Mouse (Mus musculus): ENCODE measurements around the gene Gstp2. TPM values are rescaled to one million over a fixed set of nuclear protein-coding genes. Genes with fewer than 3 reads are reported as not detected.
A peak's percentile ranks its signal among the peaks of the same experiment; 100 is the strongest.
"Not testable (repeated sequence)": the region's sequence is repeated elsewhere in the genome, so short reads cannot be mapped to it uniquely, and the experiment has no call there.

The Gstp2 gene
- polyA plus RNA-seq, 1 experiment from 2014 or later: 13.2 TPM

DNA sequence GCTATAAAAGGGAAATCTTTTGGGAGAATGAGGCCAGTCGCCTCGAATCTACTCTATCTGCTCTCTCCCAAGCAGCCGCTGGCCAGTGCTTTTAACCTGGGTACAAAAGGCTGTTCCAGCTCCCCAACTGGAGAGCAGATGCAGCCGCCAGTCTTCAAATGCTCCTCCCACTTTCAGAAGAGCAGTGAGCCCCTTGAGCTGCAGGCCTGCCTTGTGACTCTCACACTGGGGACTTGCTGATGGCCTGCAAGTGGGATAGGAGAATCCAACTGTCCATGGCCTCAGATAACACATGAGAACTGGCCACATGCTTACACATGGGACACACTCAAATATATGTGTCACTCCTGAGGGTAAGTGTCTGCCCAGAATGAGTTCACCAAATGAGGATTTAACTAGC is 10.9 kb upstream of the Gstp2 start:
- H3K9me3 ChIP-seq: no peaks in the 10 kb centered on the region
- ATAC-seq (ENCODE audit: insufficient read depth, low FRiP score, low read depth): no peak
- H3K4me2 ChIP-seq: no peak overlapping the region
- no peaks in the 10 kb centered on the region for H3K27me3 ChIP-seq (replicated peaks)
- no peaks in the 10 kb centered on the region for H3K36me3 ChIP-seq
- H3K4me3 ChIP-seq (replicated peaks): no peak overlapping the region
- WGBS: 58% methylated on average over 4 of the region's 4 CpGs
- no peaks in the 10 kb centered on the region for H3K4me1 ChIP-seq
- H3K27ac ChIP-seq: no peak overlapping the region
- no peak overlapping the region for H3K9ac ChIP-seq

DNA sequence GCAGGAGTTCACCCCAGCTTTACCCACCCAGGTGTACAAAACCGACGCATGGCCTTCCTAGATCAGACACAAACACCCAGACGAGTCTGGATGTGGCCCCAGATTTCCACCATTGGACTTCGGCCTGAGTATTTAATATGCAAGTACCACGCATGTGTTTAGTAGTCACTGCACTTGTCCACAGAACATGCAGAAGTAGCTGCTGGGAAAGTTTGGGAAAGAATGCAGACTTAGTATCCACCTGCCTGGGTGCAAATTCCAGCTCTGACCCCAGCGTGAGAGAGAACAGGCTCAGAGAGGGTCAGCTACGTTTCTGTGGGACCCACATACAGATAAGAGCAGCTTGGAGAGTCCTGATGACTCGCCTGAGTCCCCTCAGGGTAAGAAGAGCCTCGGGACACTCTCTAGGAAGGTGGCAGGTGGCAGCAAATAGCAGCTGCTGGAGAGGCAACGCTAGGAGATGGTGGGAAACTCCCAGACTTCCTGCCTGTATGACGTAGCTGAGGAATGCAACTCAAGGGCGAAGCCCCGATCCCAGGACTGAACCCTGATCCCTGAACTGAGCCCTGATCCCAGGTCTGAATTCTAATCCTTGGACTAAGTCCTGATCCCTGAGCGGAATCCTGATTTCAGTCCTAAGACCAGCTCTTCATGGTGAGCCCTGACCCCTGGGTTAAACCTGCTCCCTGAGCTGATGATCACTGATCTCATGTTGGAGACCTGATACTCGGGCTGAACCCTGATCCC is 10.3 kb upstream of the Gstp2 start:
- H3K36me3 ChIP-seq: no peaks in the 10 kb centered on the region
- H3K4me3 ChIP-seq (replicated peaks): no peak overlapping the region
- WGBS: 48% methylated on average over 15 of the region's 15 CpGs
- no peak overlapping the region for H3K27ac ChIP-seq
- H3K27me3 ChIP-seq (replicated peaks): no peaks in the 10 kb centered on the region
- no peaks in the 10 kb centered on the region for H3K9me3 ChIP-seq
- H3K9ac ChIP-seq: no peak overlapping the region
- no peak overlapping the region for H3K4me2 ChIP-seq
- no peaks in the 10 kb centered on the region for H3K4me1 ChIP-seq
- ATAC-seq (ENCODE audit: insufficient read depth, low FRiP score, low read depth): no peak

DNA sequence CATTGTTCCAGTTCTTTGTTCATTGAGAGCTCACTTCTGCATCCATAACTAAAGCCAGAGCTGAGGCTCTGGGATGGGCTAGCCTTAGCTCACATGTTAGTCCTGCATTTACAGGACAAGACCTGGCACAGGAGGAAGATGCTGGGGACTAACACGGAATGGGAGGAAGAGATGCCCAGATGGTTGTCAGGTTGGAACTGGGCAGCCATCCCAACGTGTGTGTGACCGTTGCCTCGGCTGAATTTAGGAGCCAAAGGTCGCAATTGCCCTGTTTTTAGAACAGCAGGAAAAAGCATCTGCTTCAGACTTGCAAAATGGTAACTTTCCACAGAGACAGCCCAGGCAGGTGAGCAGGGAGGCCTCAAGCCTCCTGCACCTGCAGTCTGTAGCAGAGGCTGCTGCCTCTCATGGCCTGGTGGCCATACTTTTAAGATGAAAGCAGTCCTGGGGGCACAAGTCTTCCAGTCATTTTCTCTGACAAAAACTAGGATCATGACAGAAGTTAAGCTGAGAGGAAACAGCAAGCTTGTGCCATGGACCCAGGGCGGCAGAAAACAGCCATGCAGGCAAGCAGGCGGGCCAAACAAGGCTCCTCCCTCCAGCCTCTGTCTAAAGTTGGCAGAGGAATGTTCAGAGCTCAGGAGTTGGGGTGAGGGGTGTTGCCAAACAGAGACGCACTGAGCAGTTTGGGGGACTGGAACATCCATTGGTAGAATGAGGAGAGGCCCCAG is 9.6 kb upstream of the Gstp2 start:
- 61% methylated on average over 8 of the region's 8 CpGs for whole genome bisulfite sequencing
- H3K27ac ChIP-seq: no peak overlapping the region
- H3K4me1 ChIP-seq: no peaks in the 10 kb centered on the region
- no peaks in the 10 kb centered on the region for H3K36me3 ChIP-seq
- no peaks in the 10 kb centered on the region for H3K9me3 ChIP-seq
- no peak for ATAC-seq (ENCODE audit: insufficient read depth, low FRiP score, low read depth)
- no peak overlapping the region for H3K4me3 ChIP-seq (replicated peaks)
- no peak overlapping the region for H3K9ac ChIP-seq
- H3K4me2 ChIP-seq: no peak overlapping the region
- H3K27me3 ChIP-seq (replicated peaks): no peaks in the 10 kb centered on the region

DNA sequence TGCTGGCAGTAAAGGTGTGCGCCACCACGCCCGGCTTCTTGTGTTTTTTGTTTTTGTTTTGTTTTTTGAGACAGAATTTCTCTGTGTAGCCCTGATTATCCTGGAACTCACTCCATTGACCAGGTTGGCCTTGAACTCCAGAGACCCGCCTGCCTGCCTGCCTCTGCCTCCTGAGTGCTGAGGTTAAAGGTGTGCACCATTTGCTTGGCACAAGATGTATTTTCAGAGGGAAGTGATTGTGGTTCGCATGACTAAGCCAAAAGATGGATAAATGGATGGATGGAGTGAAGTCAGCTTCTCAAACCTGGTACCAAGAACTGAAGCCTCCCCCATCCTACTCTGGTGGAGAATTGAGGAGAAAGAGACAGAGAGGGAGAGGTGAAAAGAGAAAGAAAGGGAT is 8.8 kb upstream of the Gstp2 start:
- ATAC-seq (ENCODE audit: insufficient read depth, low FRiP score, low read depth): no peak
- WGBS: 83% methylated on average over 5 of the region's 5 CpGs
- Histone ChIP-seq H3K4me2 (no peak overlapping the region), H3K9me3 (no peaks in the 10 kb centered on the region), H3K36me3 (no peaks in the 10 kb centered on the region), H3K27ac (no peak overlapping the region), H3K4me3 (replicated peaks) (no peak overlapping the region), H3K4me1 (no peaks in the 10 kb centered on the region), H3K9ac (no peak overlapping the region), H3K27me3 (replicated peaks) (no peaks in the 10 kb centered on the region)

DNA sequence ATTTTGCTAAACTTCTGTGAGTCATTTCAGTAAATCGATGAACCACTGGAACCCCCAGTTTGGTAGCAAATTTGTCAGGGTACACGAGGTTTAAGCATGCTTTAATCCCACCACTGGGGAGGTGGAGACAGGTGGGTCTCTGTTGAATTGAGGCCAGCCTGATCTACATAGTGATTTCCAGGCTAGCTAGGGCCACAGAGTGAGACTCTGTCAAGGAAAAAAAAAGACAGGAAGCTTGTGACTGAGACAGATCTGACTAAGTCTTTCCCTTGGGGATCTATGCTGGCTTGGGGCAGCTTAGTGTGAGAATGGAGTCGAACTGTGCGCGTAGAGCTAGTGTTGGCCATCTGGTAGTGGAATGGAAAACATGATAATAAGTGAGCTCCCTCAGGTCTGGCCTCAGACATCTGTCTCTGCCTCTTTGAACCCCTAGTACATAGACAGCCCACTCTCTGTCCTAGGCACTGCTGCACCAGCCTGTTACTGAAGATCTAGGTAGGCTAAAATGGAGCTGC is 6.8 kb upstream of the Gstp2 start:
- no peaks in the 10 kb centered on the region for H3K27me3 ChIP-seq (replicated peaks)
- H3K4me1 ChIP-seq: no peaks in the 10 kb centered on the region
- WGBS: 69% methylated on average over 5 of the region's 5 CpGs
- no peaks in the 10 kb centered on the region for H3K9me3 ChIP-seq
- H3K27ac ChIP-seq: no peak overlapping the region
- no peak for ATAC-seq (ENCODE audit: insufficient read depth, low FRiP score, low read depth)
- H3K4me2 ChIP-seq: no peak overlapping the region
- H3K9ac ChIP-seq: no peak overlapping the region
- H3K36me3 ChIP-seq: no peaks in the 10 kb centered on the region
- H3K4me3 ChIP-seq (replicated peaks): no peak overlapping the region

DNA sequence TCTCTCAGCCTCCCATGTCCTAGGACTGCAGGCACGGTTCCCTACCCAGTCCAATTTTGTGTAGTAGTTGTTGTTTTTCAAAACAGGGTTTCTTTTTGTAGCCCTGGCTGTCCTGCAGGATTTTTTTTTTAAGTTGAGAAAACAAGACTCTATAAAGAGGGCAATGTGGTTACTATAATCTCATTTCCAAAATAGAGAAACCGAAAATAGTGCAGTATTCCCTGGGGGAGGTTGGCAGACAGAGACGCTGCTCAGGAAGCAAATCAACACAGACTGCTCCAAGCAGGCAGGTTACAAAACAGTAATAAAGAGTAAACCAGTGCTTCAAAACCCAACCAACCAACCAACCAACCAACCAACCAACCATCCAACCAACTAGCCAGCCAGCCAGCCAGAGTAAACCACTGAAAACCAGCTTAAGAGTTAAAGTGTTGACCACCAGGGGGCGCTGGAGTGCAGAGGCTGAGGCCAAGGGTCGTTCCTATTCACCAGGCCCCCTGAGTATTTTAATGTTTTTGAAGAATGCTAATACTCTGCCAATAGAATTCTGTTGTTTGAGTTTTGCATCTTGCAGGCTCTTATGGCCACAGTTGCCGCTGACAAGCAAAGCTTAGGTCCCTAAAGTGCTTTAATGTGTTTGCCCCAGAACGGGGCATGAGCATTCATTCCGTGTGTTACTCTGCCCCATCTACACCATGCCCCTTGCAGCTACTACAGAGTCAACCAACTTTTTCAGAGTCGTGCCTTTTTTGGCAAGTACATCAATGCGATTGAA is 6.1 kb upstream of the Gstp2 start:
- WGBS: 54% methylated on average over 10 of the region's 10 CpGs

DNA sequence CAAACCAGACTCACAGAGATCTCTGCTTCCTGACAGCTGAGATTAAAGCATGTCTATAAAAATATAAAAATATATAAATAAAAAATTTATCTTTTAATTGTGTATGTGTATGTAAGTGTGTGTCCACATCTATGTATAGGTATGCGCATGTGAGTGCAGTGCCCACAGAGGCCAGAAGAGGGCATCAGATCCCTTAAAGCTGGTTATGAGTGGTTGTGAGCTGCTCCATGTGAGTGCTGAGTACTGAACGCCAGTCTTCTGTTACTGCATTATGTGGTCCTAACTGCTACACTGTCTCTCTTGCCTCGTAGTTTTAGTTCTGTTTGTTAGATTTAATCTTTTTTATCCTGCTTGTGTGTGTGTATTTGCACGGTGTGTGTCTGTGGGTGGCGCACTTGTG is 5.2 kb upstream of the Gstp2 start:
- H3K27me3 ChIP-seq (replicated peaks): no peaks in the 10 kb centered on the region
- no peak for ATAC-seq (ENCODE audit: insufficient read depth, low FRiP score, low read depth)
- H3K9ac ChIP-seq: no peak overlapping the region
- 93% methylated on average over 5 of the region's 5 CpGs for WGBS
- no peaks in the 10 kb centered on the region for H3K9me3 ChIP-seq
- H3K4me2 ChIP-seq: no peak overlapping the region
- no peak overlapping the region for H3K27ac ChIP-seq
- H3K36me3 ChIP-seq: no peaks in the 10 kb centered on the region
- no peak overlapping the region for H3K4me3 ChIP-seq (replicated peaks)
- peaks cover 8% of the 10 kb centered on the region; the same call in 1 of the 2 replicates for H3K4me1 ChIP-seq

More for the DNA sequence above, 6.1 kb upstream of the Gstp2 start:
- 0 out of 2 replicates have a peak, but pooled peaks cover 4% of the 10 kb centered on the region for H3K4me1 ChIP-seq
- H3K9me3 ChIP-seq: no peaks in the 10 kb centered on the region
- H3K27ac ChIP-seq: no peak overlapping the region
- no peak overlapping the region for H3K4me2 ChIP-seq
- H3K27me3 ChIP-seq (replicated peaks): no peaks in the 10 kb centered on the region
- no peak overlapping the region for H3K9ac ChIP-seq
- H3K36me3 ChIP-seq: no peaks in the 10 kb centered on the region
- ATAC-seq (ENCODE audit: insufficient read depth, low FRiP score, low read depth): no peak
- H3K4me3 ChIP-seq (replicated peaks): no peak overlapping the region

DNA sequence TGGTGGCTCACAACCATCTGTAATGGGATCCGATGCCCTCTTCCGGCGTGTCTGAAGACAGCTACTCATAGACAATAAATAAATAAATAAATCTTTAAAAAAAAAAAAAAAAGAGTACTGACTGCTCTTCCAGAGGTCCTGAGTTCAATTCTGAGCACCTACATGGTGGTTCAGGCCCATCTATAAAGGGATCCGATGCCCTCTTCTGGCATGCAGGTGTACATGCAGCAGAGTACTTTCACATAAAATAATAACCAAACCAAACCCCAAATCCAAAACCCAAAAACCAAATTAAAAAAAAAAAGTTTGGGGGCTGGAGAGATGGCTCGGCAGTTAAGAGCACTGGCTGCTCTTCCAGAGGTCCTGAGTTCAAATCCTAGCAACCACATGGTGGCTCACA is 3.2 kb upstream of the Gstp2 start:
- not testable (repeated sequence) for H3K9ac ChIP-seq; ATAC-seq (ENCODE audit: insufficient read depth, low FRiP score, low read depth)
- WGBS: 82% methylated on average over 5 of the region's 5 CpGs

DNA sequence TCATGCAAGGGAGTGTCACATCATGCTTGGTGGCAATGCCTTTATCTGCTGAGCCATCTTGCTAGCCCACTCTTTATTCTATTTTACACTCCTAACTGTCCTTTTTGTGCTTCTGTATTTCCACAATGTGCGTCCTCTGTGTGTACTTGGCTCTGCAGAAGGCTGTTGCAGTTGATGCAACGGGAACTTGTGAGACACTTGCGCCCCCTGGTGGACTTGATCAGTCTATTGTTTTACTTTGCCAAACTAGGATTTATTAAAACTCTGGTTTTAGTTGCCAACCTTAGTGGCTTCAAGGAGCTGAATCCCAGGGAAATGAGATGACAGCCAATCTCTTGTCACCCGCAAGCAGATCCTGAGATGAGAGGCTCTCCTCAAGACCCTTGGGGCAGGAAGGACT is 2.0 kb upstream of the Gstp2 start:
- Histone ChIP-seq H3K4me1 (peaks cover 13% of the 10 kb centered on the region), H3K4me3 (replicated peaks) (no peak overlapping the region), H3K27me3 (replicated peaks) (no peaks in the 10 kb centered on the region), H3K9me3 (no peaks in the 10 kb centered on the region), H3K9ac (no peak overlapping the region), H3K27ac (peak overlapping the region; percentile 93; the same call in 1 of the 2 replicates), H3K36me3 (no peaks in the 10 kb centered on the region), H3K4me2 (no peak overlapping the region)
- ATAC-seq (ENCODE audit: insufficient read depth, low FRiP score, low read depth): no peak
- WGBS: 20% methylated on average over 4 of the region's 4 CpGs

More for the DNA sequence above, 3.2 kb upstream of the Gstp2 start:
- H3K27ac ChIP-seq; H3K4me3 ChIP-seq (replicated peaks); H3K36me3 ChIP-seq; H3K4me2 ChIP-seq; H3K9me3 ChIP-seq; H3K27me3 ChIP-seq (replicated peaks): not testable (repeated sequence)
- H3K4me1 ChIP-seq: peaks cover 13% of the 10 kb centered on the region

DNA sequence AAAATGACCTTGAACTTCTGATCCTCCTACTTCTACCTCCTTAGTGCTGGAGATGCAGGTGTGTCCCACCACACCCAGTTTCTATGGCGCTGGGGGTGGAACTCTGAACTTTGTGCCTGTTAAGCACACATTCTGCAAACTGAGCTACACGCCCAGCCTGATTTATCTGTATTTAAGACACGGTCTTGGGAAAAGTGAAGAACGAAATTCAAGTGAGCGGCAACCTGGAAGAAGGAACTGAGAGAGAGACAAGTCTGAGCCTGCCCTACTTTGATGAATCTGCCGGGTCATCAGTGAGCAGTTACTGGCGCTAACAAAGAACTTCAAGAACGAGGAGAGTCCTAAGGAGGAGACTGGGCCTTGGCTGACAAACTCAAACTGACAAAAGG is 1.0 kb upstream of the Gstp2 start:
- 0 out of 2 replicates have a peak overlapping the region, but pooled peaks have one; percentile 3 for H3K4me2 ChIP-seq
- H3K9me3 ChIP-seq: no peaks in the 10 kb centered on the region
- no peak overlapping the region for H3K4me3 ChIP-seq (replicated peaks)
- 60% methylated on average over 8 of the region's 8 CpGs for WGBS
- peak; percentile 86 for ATAC-seq (ENCODE audit: insufficient read depth, low FRiP score, low read depth)
- no peak overlapping the region for H3K9ac ChIP-seq
- peak overlapping the region; percentile 93 for H3K27ac ChIP-seq
- peaks cover 13% of the 10 kb centered on the region for H3K4me1 ChIP-seq
- H3K36me3 ChIP-seq: no peaks in the 10 kb centered on the region
- no peaks in the 10 kb centered on the region for H3K27me3 ChIP-seq (replicated peaks)

DNA sequence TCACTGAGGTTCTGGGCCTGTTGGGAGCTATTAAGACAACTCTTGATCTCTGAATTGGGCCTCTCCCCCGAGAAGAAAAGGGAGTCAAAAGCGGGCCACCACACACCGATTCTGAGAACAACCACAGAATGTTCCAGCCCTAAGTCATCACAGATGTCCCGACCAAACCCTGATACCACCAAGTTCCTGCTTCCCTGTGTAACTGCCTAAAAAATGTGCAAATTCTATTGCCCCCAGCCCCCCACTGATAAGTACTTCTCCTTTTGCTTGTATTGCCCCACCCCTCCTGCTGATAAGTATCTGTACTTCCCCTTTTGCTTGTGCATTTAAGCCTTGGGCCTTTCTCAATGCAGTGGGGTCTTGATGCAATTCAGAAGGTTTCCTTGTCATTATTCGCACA is 1.7 kb downstream of the Gstp2 start:
- WGBS: 86% methylated on average over 5 of the region's 5 CpGs
- H3K27me3 ChIP-seq (replicated peaks); H3K4me2 ChIP-seq; H3K9ac ChIP-seq; ATAC-seq (ENCODE audit: insufficient read depth, low FRiP score, low read depth); H3K27ac ChIP-seq; H3K9me3 ChIP-seq; H3K4me3 ChIP-seq (replicated peaks); H3K36me3 ChIP-seq: not testable (repeated sequence)
- peaks cover 13% of the 10 kb centered on the region for H3K4me1 ChIP-seq

DNA sequence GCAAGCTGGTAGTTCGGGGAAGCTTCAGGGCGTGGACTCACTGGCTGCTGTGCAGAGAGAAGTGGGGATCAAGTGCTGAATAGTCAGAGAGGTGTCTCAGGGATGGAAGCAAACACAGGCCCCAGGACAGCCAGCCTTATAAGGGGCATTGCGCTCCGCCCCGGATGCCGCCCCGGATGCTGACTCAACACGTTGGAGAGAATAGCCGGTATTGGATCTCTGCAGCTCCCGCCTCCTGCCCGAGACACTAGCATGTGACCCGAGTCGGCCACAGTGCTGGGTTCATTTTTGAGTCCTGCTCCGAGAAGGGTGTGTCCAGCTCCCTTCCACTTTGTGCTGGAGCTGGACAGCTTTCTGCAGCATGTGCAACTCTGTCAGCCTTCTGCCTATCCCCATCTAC is 3.7 kb downstream of the Gstp2 start:
- Histone ChIP-seq H3K4me1 (peaks cover 11% of the 10 kb centered on the region), H3K4me3 (replicated peaks) (no peak overlapping the region), H3K27me3 (replicated peaks) (no peaks in the 10 kb centered on the region), H3K27ac (no peak overlapping the region), H3K36me3 (no peaks in the 10 kb centered on the region), H3K9ac (no peak overlapping the region), H3K9me3 (no peaks in the 10 kb centered on the region), H3K4me2 (no peak overlapping the region; the same call in 1 of the 2 replicates)
- WGBS: 59% methylated on average over 14 of the region's 14 CpGs
- no peak; the same call in 1 of the 2 replicates for ATAC-seq (ENCODE audit: insufficient read depth, low FRiP score, low read depth)

Data from stomach, embryonic 15.5 days (tissue).